Mouse (Mus musculus) CH12.LX (cell line): ENCODE measurements around the gene Zfp618. TPM values are rescaled to one million over a fixed set of nuclear protein-coding genes. Genes with fewer than 3 reads are reported as not detected.

Source experiments
- DNase-seq: peaks from one replicate; pipeline ENCODE4 v3.0.0-alpha.2; 2013; ENCODE audit errors: extremely low read depth
- H3K27ac ChIP-seq: 2 replicates; pipeline ENCODE4 v1.5.1; 2012; ENCODE audit warnings: low read depth, mild to moderate bottlenecking, control low read depth, moderate library complexity; ENCODE audit not compliant: insufficient read depth
- H3K27me3 ChIP-seq: replicated peaks from 2 replicates; pipeline ENCODE3; 2012; ENCODE audit warnings: inconsistent platforms
- H3K36me3 ChIP-seq, 2 experiments: replicated peaks in 1 of 2; 2 replicates each; pipeline versions ENCODE3 to v1.6.1; 2012; ENCODE audit warnings: inconsistent platforms in 1 of 2, low read length in 1 of 2, mild to moderate bottlenecking in 1 of 2, mixed read lengths in 1 of 2, moderate library complexity in 1 of 2; ENCODE audit not compliant: control insufficient read depth in 1 of 2, insufficient read depth in 1 of 2
- H3K4me1 ChIP-seq, 2 experiments: 2 replicates each; pipeline ENCODE4 v1.6.1; 2012; ENCODE audit warnings: inconsistent platforms in 1 of 2, moderate library complexity in 1 of 2; ENCODE audit not compliant: insufficient read depth in 2 of 2, control insufficient read depth in 1 of 2
- H3K4me2 ChIP-seq: 2 replicates; pipeline ENCODE4 v1.6.1; 2012; ENCODE audit warnings: low read depth, mild to moderate bottlenecking, control low read depth; ENCODE audit not compliant: poor library complexity, insufficient read depth, severe bottlenecking
- H3K4me3 ChIP-seq, 3 experiments: fragments of 150-350 bp in 1 of 3; sonication (generic) in 1 of 3; replicated peaks in 1 of 3; 2 replicates each; pipeline versions ENCODE3 to v1.5.1; 2011 to 2012; ENCODE audit warnings: low read depth in 2 of 3, low read length in 2 of 3, mild to moderate bottlenecking in 2 of 3, moderate library complexity in 2 of 3, control low read depth in 1 of 3, improper control_type of control experiment in 1 of 3, inconsistent platforms in 1 of 3, mixed read lengths in 1 of 3; ENCODE audit not compliant: poor library complexity in 1 of 3
- H3K79me2 ChIP-seq: replicated peaks from 2 replicates; pipeline ENCODE4 v1.6.1; 2012; ENCODE audit warnings: mild to moderate bottlenecking, moderate library complexity; ENCODE audit not compliant: control insufficient read depth, poor library complexity, insufficient read depth, severe bottlenecking; ENCODE audit errors: extremely low read depth
- H3K9ac ChIP-seq: 2 replicates; pipeline ENCODE4 v1.6.1; 2012; ENCODE audit warnings: low read depth, mild to moderate bottlenecking, control low read depth, moderate library complexity; ENCODE audit not compliant: insufficient read depth
- H3K9me3 ChIP-seq: replicated peaks from 2 replicates; pipeline ENCODE3; 2012; ENCODE audit warnings: low read length, inconsistent platforms, mixed read lengths
- CTCF ChIP-seq, 2 experiments: IDR thresholded peaks in 1 of 2; conservative IDR thresholded peaks in 1 of 2; 2 replicates each; pipeline ENCODE4 v1.5.1; 2011 to 2012; ENCODE audit warnings: low read depth in 2 of 2, low read length in 2 of 2, improper control_type of control experiment in 1 of 2, inconsistent platforms in 1 of 2, mild to moderate bottlenecking in 1 of 2, moderate library complexity in 1 of 2
- EP300 ChIP-seq: IDR thresholded peaks from 2 replicates; pipeline ENCODE4 v1.6.1; 2011; ENCODE audit warnings: low read length, improper control_type of control experiment
- IRF4 ChIP-seq: IDR thresholded peaks from 2 replicates; pipeline ENCODE4 v1.6.1; 2014; ENCODE audit warnings: low read depth, mild to moderate bottlenecking, inconsistent platforms, low read length, improper control_type of control experiment
- KAT2A ChIP-seq: IDR thresholded peaks from 2 replicates; pipeline ENCODE4 v1.6.1; 2012; ENCODE audit warnings: low read length, improper control_type of control experiment, inconsistent platforms; ENCODE audit not compliant: insufficient replicate concordance
- MAZ ChIP-seq: IDR thresholded peaks from 2 replicates; pipeline ENCODE4 v1.6.1; 2012; ENCODE audit warnings: low read depth, mild to moderate bottlenecking, inconsistent platforms, low read length, improper control_type of control experiment, moderate library complexity
- MEF2A ChIP-seq: IDR thresholded peaks from 2 replicates; pipeline ENCODE4 v1.6.1; 2014; ENCODE audit warnings: low read depth, mild to moderate bottlenecking, inconsistent platforms, low read length, improper control_type of control experiment, borderline replicate concordance
- NRF1 ChIP-seq: IDR thresholded peaks from 2 replicates; pipeline ENCODE4 v1.6.1; 2014; ENCODE audit warnings: low read depth, mild to moderate bottlenecking, inconsistent platforms, low read length, improper control_type of control experiment, moderate library complexity
- PAX5 ChIP-seq: IDR thresholded peaks from 2 replicates; pipeline ENCODE4 v1.6.1; 2012; ENCODE audit warnings: low read length, inconsistent platforms, mixed read lengths
- RAD21 ChIP-seq: IDR thresholded peaks from 2 replicates; pipeline ENCODE4 v1.6.1; 2011; ENCODE audit warnings: low read depth, mild to moderate bottlenecking, low read length, improper control_type of control experiment, moderate library complexity
- SMC3 ChIP-seq: IDR thresholded peaks from 2 replicates; pipeline ENCODE4 v1.6.1; 2011; ENCODE audit warnings: low read depth, low read length, improper control_type of control experiment
- USF1 ChIP-seq: IDR thresholded peaks from 2 replicates; pipeline ENCODE4 v1.6.1; 2014; ENCODE audit warnings: low read depth, mild to moderate bottlenecking, inconsistent platforms, low read length, improper control_type of control experiment
- USF2 ChIP-seq: conservative IDR thresholded peaks from 2 replicates; pipeline ENCODE4 v1.6.1; 2011; ENCODE audit warnings: low read depth, low read length, improper control_type of control experiment
- ZC3H11A ChIP-seq: IDR thresholded peaks from 2 replicates; pipeline ENCODE4 v1.6.1; 2012; ENCODE audit warnings: low read depth, mild to moderate bottlenecking, inconsistent platforms, low read length, improper control_type of control experiment
- ZMIZ1 ChIP-seq: IDR thresholded peaks from 2 replicates; pipeline ENCODE4 v1.6.1; 2012; ENCODE audit warnings: low read depth, mild to moderate bottlenecking, inconsistent platforms, low read length, improper control_type of control experiment
- ZNF384 ChIP-seq: IDR thresholded peaks from 2 replicates; pipeline ENCODE4 v1.6.1; 2012; ENCODE audit warnings: low read depth, low read length, improper control_type of control experiment, inconsistent platforms
- dilution Hi-C: fragments of 300-500 bp; cut with MboI; formaldehyde crosslinking; loops from 2 replicates; pipeline ENCODE4 v1.14.3; 2020; ENCODE audit warnings: low sequenced_read_pairs; ENCODE audit not compliant: extremely low pct_unique_long_range_greater_than_20kb, extremely low pct_ligation_motif_present
- in situ Hi-C: fragments of 300-500 bp; cut with MboI; formaldehyde crosslinking; loops from 3 replicates; pipeline ENCODE4 v1.14.3; 2019; ENCODE audit warnings: low sequenced_read_pairs, low pct_ligation_motif_present, low pct_unique_long_range_greater_than_20kb, mixed read lengths
- polyA plus RNA-seq: library from polyadenylated mRNA; unstranded; fragments of >175 nt; gene quantifications from 2 replicates; pipeline ENCODE4 v1.2.1, GENCODE M21; 2012; ENCODE audit warnings: low read depth; ENCODE audit not compliant: insufficient read length
- total RNA-seq, 2 experiments: library from RNA; depleted of rRNA; stranded (reverse); fragments of 300-350 nt in 1 of 2; fragments of >200 nt in 1 of 2; gene quantifications; 2 replicates each; pipeline ENCODE4 v1.2.3; 2012 to 2014

The Zfp618 gene
- total and polyA plus RNA-seq, 3 experiments, result not detected

DNA sequence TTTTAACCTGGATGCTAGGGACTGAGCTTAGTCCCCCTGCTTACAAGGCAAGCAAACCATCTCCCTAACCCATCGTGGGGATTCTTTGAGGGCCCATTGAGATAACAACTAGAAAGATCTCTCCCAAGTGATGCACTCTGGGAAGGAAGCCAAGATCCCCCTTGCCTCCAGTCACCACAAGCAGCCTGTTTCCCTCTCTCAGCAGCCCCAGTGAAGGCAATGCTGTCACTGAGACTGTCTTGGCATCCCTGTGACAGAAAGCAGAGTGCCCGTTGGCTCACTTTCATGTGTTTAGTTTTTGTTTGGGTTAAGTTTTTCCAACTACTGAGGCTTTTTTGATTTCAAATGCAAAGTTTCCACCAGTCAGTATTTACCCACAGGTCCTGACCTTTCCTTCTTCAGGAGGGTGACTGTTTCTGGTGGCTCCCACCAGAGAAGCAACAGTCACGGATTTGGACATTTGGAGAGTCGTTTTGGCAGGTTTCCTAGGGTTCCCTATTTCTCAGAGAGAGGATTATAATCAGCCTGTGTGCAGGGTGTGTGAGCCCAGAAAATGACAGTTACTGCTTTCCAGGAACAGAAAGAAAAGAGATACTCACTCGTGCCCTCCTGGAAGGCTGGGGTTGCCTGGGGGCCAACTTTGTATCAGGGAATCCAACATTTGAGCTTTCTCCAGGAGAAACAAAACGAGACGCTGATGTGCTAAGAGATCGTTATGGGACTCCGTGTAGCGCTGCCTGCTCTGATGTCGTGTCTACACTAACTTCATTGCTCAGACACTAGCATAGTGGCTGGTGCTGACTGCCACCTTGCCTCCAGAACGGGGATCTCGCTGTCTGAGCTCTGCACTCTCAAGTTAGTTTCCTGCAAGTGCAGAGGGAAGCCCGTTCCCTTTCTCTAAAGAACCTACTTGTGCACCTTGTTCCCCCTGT is 23.1 kb upstream of the Zfp618 start:
- Histone ChIP-seq H3K27me3 (peaks cover 59% of the 10 kb centered on the region), H3K79me2 (no peaks in the 10 kb centered on the region), H3K9ac (no peak overlapping the region), H3K4me2 (no peak overlapping the region), H3K36me3 (no peaks in the 10 kb centered on the region), H3K9me3 (no peaks in the 10 kb centered on the region), H3K4me3 (no peak overlapping the region), H3K27ac (no peak overlapping the region), H3K4me1 (no peaks in the 10 kb centered on the region)
- dilution Hi-C loops, result no loop called here
- in situ Hi-C loops, result no loop called here
- TF ChIP-seq MEF2A (no peak), EP300 (no peak), KAT2A (no peak)
- DNase-seq, result no peak

DNA sequence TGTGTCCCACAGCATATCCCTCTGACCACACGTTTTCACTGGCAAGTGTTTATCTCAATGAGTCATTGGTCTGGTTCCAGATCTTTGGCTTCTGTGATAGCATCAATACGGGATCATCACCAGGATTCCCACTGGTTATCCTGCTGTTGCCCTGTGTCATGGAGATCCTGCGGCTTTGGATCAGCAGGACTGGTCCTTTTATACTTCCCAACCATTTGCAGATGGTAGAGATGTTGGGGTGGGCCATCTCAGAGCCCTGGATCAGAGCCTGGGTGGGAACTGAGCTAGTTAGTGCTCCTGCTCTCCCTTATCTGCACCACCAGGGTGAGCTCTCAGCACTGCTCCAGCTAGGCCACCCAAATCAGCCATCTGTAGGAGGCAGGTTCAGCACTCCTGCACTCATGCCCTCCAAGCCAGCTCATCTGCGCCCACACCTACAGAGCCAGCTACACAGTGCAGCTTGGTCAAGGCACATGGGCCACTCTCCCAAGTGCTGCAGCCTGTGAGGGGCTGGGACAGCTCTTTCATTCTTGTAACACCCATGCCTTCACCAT is 21.0 kb upstream of the Zfp618 start:
- Histone ChIP-seq H3K9me3 (no peaks in the 10 kb centered on the region), H3K27me3 (peaks cover 51% of the 10 kb centered on the region), H3K9ac (no peak overlapping the region), H3K79me2 (no peaks in the 10 kb centered on the region), H3K27ac (no peak overlapping the region), H3K4me2 (no peak overlapping the region), H3K4me3 (no peak overlapping the region), H3K36me3 (no peaks in the 10 kb centered on the region), H3K4me1 (no peaks in the 10 kb centered on the region)
- DNase-seq, result no peak
- dilution Hi-C loops, result no loop called here
- in situ Hi-C loops, result no loop called here
- TF ChIP-seq RAD21 (peak; percentile 45), NRF1 (no peak), CTCF (conservative IDR thresholded peaks at IDR 0.05 in 1 of 2, IDR thresholded peaks at IDR 0.05 in 1 of 2; ENCODE audit: low read depth in 2 of 2, low read length in 2 of 2) (peak in 1 of 2 experiments; percentile 63; a peak in 2 of 4 replicates), USF1 (no peak), SMC3 (peak; percentile 59)

DNA sequence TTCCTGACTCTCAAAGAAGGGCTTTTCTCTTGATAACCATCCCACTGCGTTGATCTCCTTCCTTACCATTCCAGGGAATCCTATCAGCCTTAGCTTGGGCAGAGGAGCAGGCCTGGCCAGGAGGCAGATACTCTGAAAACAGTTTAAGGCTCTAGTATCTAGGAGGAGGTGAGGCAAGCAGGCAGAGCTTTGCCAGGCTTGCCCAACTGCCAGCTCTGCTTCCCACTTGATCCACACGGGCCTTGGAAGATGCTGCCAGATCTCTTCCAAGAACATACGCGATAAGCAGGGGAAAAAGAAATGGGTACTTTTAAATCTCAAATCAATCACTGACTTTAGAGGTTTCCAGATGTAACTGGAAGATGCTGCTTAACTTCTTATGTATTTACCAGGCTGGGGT is 1.6 kb upstream of the Zfp618 start:
- Histone ChIP-seq H3K9me3 (no peaks in the 10 kb centered on the region), H3K36me3 (no peaks in the 10 kb centered on the region), H3K9ac (no peak overlapping the region), H3K4me2 (no peak overlapping the region), H3K79me2 (no peaks in the 10 kb centered on the region), H3K27me3 (peaks cover 46% of the 10 kb centered on the region), H3K4me3 (no peak overlapping the region), H3K27ac (no peak overlapping the region), H3K4me1 (no peaks in the 10 kb centered on the region)
- no peak for DNase-seq
- TF ChIP-seq ZC3H11A (no peak), CTCF (conservative IDR thresholded peaks at IDR 0.05 in 1 of 2, IDR thresholded peaks at IDR 0.05 in 1 of 2; ENCODE audit: low read depth in 2 of 2, low read length in 2 of 2) (no peak), NRF1 (no peak), ZMIZ1 (no peak), ZNF384 (no peak), MAZ (no peak), RAD21 (no peak), PAX5 (no peak), USF2 (no peak), IRF4 (no peak)
- in situ Hi-C loops, result no loop called here
- dilution Hi-C loops, result no loop called here
